Mouse (Mus musculus) c-Kit-positive CD71-negative TER-119-negative erythroid progenitor cells, embryonic 14.5 days (primary cell): ENCODE measurements around the gene Cdc42se2.

ENCODE experiments used
- DNase-seq: peaks from one replicate; pipeline ENCODE4 v3.0.0-alpha.2; 2013; ENCODE audit warnings: low read depth

Gene Cdc42se2

DNA sequence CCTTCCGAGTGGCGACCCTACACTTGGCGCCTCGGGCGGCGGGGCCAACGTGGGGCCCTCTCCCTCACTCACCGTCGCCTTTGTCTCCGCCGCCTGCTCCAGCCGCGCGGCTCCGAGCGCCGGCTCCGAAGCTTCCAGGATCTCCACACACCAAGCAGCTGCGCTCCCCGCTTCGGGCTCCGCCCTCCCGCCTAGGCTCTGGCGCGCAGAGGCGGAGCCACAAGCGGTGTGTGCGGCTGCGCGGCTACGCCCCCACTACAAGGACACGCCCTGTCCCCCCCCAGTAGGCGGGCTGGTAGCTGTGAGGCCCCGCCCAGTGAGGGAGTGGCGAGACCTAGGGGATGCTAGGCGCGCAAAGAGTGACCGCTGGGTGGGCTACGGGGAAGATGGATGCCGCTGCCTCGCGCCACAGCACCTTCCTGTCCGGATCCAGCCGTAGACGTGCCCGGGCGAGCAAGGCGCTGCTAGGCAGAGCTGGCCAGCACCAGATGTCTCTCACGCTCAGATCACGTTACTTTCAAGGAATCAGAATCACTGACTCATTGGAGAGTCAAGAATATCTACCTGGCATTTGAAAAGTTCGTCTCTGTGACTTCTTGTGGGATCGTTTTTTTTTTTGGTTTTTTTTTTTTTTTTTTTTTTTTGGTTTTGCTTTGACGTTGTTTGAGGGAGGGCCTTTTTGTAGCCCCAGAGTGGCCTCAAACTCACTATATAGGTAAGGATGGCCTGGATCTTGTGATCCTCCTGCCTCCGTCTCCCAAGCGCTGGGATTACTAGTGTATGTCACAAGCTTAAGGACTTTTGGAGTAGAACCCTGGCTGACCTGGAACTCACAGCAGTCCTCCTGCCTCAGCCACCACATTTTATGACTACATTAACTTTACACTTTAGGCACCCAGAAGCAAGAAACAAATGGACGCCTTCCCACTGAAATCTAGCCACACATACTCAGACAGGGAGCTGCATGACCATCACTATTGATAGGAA is at the start of gene Cdc42se2:
Gene Cdc42se2 (minus strand): TSS at position 188 of the 987 bp plus-strand sequence.
- DNase-seq, result peak; percentile 89

DNA sequence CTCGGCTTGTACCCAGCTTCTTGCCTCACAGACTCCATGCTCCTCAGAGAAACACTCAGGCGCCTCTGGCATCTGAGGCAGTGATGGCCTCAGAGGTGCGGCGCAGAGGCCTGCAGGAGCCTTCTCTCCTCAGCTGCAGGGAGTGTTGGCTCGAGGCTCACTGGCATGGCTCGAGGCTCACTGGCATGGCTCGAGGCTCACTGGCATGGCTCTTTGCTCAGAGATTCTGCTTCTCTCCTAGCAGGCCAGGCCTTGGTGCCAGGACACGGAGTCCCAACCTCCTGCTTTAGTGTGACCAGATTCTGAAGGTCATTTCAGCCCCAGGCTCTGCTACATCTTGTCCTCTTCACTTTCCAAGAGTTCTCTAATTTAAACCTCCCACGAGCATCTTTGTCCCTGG is 48.6 kb upstream of the Cdc42se2 start:
- DNase-seq, result no peak

DNA sequence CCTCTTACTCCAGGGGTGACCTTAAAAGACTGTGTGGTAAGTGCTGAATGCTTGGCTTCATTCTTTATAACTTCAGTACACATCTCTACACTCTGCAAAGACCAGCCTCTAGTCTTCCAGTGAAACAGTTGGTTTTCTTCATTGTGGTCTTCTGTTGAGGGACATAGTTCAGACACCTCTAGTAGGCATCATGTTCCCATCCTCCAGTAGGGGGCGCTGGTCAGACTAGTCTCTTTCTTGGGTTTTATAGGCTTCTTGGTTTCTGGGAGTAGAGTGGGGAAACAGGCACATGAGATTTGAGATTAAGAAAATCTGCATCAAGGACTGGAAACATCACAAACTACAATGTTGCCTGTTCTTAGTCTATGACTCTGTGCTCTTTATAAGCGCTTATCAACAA is 47.1 kb upstream of the Cdc42se2 start:
- DNase-seq, result peak; percentile 35

DNA sequence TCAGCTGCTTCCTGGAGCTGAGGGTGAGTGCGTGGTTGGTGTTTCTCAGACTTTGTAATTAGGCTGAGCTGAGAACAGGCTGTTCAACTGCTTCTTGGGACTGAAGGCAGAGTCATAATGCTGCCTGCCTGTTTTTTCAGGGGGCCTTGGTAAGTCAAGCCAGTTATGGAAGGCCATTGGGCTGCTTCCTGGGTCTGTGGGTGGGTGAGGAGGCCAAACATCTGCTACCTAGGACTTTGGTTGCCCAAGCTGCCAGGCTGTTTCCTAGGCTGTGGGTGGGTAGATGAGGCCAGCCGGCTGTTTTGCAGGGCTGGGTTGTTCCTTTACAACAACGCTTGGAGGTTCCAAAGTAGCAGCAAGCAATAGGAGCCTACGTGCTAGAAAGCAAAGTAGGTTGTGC is 46.4 kb upstream of the Cdc42se2 start:
- DNase-seq, result no peak

GRCm38 (mm10) chr11:54826819-54827218 is 39.3 kb upstream of the Cdc42se2 start:
- DNase-seq, result no peak

- no peak for DNase-seq
These were observed 38.3 kb upstream of the Cdc42se2 start for GRCm38 (mm10) chr11:54825774-54826173.

- DNase-seq, result no peak
These were observed 36.0 kb upstream of the Cdc42se2 start for GRCm38 (mm10) chr11:54823467-54823866.

- no peak for DNase-seq
These were observed 32.0 kb upstream of the Cdc42se2 start for GRCm38 (mm10) chr11:54819489-54819888.

DNA sequence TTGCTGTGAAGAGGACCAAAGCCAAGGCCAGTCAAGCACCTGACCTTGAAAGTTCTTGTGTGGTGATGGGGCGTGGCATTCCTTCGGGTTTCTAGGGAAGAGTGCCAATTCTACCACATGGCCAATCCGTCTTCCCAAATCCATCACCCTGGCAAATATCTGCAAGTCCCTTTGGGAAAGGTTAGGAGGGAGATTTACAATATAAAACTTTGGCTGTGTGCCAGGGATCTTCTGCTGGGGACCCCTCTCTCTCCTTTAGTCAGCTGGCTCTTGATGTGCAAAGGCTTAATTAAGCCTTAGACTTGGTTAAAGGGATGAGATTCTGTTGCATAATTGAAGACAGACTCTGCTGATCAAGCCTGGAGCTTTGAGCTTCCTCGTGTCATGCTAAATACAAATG is 30.0 kb upstream of the Cdc42se2 start:
- no peak for DNase-seq

DNA sequence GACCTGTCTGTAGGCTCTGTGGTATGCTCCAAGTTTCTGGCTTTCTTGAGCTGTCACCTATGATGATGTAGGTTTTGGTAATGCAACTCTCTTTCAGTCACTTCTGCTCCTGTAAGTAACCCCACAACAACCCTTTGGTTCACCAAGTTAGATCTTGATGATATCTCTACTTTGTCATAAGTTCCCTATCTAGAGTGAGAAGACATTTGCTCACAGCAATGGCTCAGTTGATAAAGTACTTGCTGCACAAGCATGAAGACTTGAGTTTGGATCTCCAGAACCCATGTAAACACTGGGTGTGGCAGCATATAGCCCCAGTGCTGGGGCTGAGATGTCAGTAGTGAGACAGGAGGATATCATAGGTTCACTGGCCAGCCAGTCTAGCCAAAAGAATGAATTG is 28.2 kb upstream of the Cdc42se2 start:
- no peak for DNase-seq

DNA sequence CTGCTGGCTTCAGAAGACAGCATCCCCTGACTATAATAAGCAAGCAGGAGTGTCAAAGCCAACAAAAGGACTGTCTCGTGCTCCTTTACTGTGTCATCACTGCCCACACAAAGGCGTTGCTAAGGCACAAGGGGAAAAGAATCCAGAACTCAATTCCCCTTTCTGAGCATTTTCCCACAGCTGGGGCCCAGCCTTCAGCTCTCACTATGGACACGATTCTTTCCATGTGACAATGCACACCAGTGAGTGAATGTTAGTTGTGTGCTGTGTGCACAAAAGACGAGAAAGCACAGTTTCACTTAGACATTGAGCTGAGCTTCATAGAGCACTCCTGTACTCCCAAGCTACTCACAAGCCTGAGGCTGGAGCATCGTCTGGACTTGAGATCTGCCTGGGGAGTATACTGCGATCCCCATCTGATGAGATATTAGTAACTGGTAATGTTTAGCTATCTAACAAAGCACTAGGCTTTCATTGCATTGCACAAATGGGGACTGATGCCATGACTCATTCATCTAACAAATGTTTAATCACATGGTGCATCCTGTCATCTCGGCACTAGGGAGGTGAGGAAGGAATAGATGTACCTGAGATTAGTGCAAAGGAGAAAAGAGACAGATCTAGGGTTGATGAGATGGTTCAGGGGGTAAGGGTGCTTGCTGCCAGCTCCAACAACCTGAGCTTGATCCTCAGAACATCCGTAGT is 25.5 kb upstream of the Cdc42se2 start:
- no peak for DNase-seq

- DNase-seq, result no peak
These were observed 24.8 kb upstream of the Cdc42se2 start for GRCm38 (mm10) chr11:54812314-54812713.

DNA sequence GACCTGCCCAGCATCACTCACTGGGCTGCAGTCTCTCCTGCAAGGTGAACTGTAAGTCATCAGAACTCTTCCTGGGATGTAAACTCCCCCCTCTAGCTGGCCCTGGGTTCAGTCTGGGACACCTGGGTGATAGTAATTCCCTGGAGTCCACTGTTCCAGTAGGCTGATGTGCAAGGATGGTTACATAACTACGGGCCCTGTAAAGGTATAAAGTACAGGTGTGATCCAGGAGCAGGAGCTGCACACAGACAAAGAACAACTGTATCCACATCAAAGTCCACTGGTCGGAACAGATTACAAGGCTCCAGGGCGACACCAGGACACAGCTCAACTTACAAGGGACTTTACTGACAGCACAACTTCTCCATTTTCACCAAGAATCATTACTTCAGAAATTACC is 23.6 kb upstream of the Cdc42se2 start:
- DNase-seq, result no peak

GRCm38 (mm10) chr11:54809582-54809981 is 22.1 kb upstream of the Cdc42se2 start:
- no peak for DNase-seq

GRCm38 (mm10) chr11:54808177-54808576 is 20.7 kb upstream of the Cdc42se2 start:
- DNase-seq, result no peak

- peak; percentile 36 for DNase-seq
These were observed 20.2 kb upstream of the Cdc42se2 start for GRCm38 (mm10) chr11:54807669-54808068.

- no peak for DNase-seq
These were observed 19.4 kb upstream of the Cdc42se2 start for GRCm38 (mm10) chr11:54806891-54807290.

DNA sequence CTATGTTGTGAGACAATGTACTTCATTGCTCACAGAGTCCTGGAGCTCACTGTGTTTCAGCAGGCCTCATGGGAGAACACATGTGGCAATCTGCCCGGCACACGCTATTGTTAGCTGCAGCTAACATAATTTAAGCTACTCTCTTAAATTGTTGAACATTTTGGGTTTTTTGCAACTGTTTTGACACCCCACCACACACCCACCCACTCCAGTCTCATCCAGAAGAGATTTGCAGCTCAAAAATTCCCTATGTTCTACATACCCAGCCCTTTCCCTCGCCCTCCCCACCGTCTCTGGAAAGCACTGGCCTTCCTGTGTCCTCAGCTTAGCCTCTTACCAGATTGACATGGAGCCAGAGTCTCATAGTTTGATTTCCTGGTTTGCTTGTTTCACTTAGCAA is 17.7 kb upstream of the Cdc42se2 start:
- DNase-seq, result no peak

- no peak for DNase-seq
These were observed 15.1 kb upstream of the Cdc42se2 start for GRCm38 (mm10) chr11:54802621-54803020.

DNA sequence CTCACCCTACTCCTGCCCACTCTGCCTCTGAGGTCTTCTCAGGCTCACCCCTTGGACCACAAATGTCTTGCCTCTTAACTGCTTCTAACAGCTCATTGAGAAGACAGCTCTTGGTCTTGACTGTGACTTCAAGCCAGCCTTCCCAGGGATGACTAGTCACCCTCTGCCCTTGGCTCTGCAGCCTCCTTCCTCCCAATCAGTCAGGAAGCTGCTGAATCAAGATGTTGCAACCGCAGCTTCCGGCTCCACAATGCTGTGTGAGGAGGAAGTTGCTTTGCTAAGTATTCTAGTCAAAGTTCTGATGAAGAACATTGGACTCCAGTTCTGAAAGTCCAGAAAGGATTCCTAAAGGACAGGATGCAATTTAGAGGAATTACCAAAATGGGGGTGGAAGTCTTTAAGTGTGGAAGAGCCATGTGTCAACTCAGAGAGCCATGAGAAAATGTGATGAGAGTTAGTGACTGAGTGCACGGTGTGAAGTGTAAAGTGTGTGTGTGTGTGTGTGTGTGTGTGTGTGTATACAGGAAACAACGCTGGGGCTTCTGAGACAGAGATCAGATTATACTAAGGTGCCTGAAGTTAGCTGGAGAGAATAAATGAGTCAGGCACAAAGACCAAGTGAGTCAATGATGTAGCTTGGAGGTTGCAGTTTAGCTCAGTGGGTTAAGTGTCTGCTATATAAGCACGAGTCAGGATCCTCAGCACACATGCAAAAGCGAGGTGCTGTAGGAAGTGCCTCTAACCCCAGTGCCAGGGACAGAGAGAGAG is 14.5 kb upstream of the Cdc42se2 start:
- DNase-seq, result peak; percentile 86

DNA sequence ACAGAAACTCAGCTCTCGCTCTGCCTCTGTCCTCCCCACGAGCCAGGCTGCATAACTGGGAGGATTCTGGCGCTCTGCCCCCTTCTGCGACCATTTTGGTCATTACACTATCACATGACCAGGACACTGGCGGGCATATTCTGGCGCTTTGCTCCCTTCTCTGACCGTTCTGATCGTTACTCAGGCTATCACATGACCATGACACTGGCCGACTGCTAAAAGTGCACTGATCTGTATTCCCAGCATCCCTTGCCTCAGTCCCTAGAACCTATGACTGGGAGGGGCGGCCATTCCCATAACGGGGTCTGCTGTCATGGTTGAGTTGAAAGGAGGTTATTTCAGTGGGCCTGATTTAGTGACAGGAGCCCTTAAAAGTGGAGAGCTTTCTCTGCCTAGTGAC is 9.1 kb upstream of the Cdc42se2 start:
- no peak for DNase-seq

DNA sequence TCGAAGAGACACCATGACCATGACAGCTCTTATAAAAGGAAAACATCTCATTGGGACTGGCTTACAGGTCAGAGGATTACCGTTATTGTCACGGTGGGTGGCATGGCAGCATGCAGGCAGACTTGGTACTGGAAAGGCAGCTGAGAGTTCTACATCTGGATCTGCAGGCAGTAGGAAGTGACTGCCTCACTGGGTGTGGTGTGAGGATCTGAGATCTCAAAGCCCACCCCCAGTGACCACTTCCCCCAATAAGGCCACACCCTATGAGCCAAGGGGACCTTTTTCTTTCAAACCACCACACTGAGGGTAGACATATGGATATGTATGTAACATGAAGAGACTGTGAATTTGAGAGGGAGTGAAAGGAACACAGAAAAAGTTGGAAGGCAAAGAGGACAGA is 7.2 kb upstream of the Cdc42se2 start:
- DNase-seq, result no peak
